Mouse (Mus musculus): ENCODE data around the gene Efnb3. TPM values are rescaled to one million over a fixed set of nuclear protein-coding genes. Genes with fewer than 3 reads are reported as not detected.

Efnb3 gene
- polyA plus RNA-seq, 1 experiment from 2014 or later, result 0.58 TPM

DNA sequence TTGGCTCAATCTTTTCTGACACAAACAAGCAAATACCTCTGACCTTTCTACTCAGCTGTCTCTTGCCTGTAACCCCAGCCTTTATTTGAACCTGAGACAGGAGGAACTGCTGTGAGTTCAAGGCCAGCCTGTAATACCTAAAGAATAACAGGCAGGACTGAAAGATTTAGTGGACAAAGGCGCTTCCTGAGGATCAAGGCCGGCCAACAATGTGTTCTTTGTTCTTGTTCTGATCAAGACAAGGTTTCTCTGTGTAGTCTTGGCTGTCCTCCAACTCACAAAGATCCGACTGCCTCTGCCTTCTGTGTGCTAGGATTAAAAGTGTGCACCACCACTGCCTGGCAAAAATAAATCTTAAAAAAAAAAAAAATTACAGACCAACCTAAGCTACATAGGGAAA, 4.4 kb upstream of the Efnb3 start:
- Histone ChIP-seq H3K4me1 (replicated peaks) (peaks cover 14% of the 10 kb centered on the region), H3K27me3 (peaks cover 31% of the 10 kb centered on the region), H3K36me3 (replicated peaks) (peaks cover 85% of the 10 kb centered on the region), H3K9me3 (replicated peaks) (no peaks in the 10 kb centered on the region), H3K27ac (replicated peaks) (no peak overlapping the region), H3K4me3 (replicated peaks) (no peak overlapping the region), H3K9ac (no peak overlapping the region), H3K4me2 (no peak overlapping the region)
- WGBS (ENCODE audit: insufficient replicate concordance), result 72% methylated on average over 3 of the region's 3 CpGs
- ATAC-seq (ENCODE audit: insufficient read depth), result no peak

GRCm38 (mm10) chr11:69563373-69563772, 3.4 kb upstream of the Efnb3 start:
- peaks cover 41% of the 10 kb centered on the region for H3K27me3 ChIP-seq
- ATAC-seq (ENCODE audit: insufficient read depth), result no peak
- no peak overlapping the region for H3K4me3 ChIP-seq (replicated peaks)
- no peaks in the 10 kb centered on the region for H3K9me3 ChIP-seq (replicated peaks)
- no peak overlapping the region for H3K4me2 ChIP-seq
- WGBS (ENCODE audit: insufficient replicate concordance), result 81% methylated on average over 13 of the region's 13 CpGs
- H3K36me3 ChIP-seq (replicated peaks), result peaks cover 77% of the 10 kb centered on the region
- no peak overlapping the region for H3K27ac ChIP-seq (replicated peaks)
- H3K4me1 ChIP-seq (replicated peaks), result peaks cover 24% of the 10 kb centered on the region
- H3K9ac ChIP-seq, result no peak overlapping the region

DNA sequence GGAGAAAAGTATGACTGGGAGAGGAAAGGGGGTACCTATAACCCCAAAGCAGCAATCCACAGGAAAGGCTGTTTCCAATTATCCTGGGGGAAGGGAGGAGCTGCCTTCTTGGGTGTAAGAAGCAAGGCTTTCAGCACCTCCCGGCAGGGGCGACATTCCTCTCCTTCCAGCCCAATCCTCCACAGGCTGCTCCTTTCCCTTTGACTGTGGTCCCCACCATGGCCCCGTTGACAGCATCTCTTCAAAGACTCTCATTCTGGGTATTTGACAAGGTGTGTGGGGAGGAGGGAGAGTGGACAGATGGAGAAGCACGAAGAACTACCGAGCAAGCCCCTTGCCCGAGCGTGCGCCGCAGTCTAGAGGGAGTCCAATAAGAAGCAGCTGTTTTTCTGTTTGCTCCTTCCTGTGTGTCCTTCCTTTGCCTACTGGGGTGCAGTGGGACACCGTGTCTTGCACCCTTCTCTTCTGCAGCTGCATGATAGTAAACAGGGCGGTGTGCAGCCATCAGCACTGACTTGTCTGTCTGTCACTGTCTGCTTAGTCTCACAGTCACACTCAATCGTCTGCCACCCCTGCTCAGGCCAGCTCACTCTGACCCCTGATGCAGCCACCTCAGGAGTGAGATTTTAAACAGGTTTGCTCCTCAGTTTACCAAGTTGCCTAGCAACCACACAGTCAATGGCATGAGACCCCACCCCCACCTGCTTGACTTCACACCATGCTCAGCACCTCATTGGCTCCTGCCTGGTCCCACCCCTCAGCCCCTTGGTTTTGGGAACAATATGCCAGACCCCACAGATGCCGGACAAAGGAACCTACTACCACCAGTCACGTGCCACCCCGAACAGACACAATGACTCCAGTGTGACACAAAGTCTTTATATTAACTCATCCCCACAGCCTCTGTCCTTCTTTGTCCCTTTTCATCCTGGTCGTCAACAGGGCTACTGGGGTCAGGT, 1.2 kb upstream of the Efnb3 start:
- Histone ChIP-seq H3K4me1 (replicated peaks) (peaks cover 24% of the 10 kb centered on the region), H3K36me3 (replicated peaks) (peaks cover 55% of the 10 kb centered on the region), H3K27me3 (peaks cover 63% of the 10 kb centered on the region), H3K4me3 (replicated peaks) (no peak overlapping the region), H3K27ac (replicated peaks) (no peak overlapping the region), H3K9ac (no peak overlapping the region), H3K4me2 (no peak overlapping the region), H3K9me3 (replicated peaks) (no peaks in the 10 kb centered on the region)
- WGBS (ENCODE audit: insufficient replicate concordance), result 72% methylated on average over 16 of the region's 16 CpGs
- ATAC-seq (ENCODE audit: insufficient read depth), result no peak

- no peak for ATAC-seq (ENCODE audit: insufficient read depth)
- H3K4me3 ChIP-seq (replicated peaks), result no peak overlapping the region
- 20% methylated on average over 5 of the region's 5 CpGs for WGBS (ENCODE audit: insufficient replicate concordance)
- peaks cover 35% of the 10 kb centered on the region for H3K36me3 ChIP-seq (replicated peaks)
- no peak overlapping the region for H3K27ac ChIP-seq (replicated peaks)
- no peak overlapping the region for H3K4me2 ChIP-seq
- peaks cover 72% of the 10 kb centered on the region for H3K27me3 ChIP-seq
- H3K9ac ChIP-seq, result no peak overlapping the region
- peaks cover 21% of the 10 kb centered on the region for H3K4me1 ChIP-seq (replicated peaks)
- H3K9me3 ChIP-seq (replicated peaks), result no peaks in the 10 kb centered on the region
These were observed 822 bp downstream of the Efnb3 start for GRCm38 (mm10) chr11:69559183-69559582.

- Histone ChIP-seq H3K4me3 (replicated peaks) (no peak overlapping the region), H3K27me3 (peaks cover 72% of the 10 kb centered on the region)
These were observed 1.2 kb downstream of the Efnb3 start for GRCm38 (mm10) chr11:69558756-69559155.

GRCm38 (mm10) chr11:69557381-69557958, 2.5 kb downstream of the Efnb3 start:
- Histone ChIP-seq H3K27me3 (peaks cover 82% of the 10 kb centered on the region), H3K9me3 (replicated peaks) (no peaks in the 10 kb centered on the region), H3K4me1 (replicated peaks) (peaks cover 20% of the 10 kb centered on the region), H3K27ac (replicated peaks) (no peak overlapping the region), H3K4me2 (no peak overlapping the region), H3K4me3 (replicated peaks) (no peak overlapping the region), H3K36me3 (replicated peaks) (peaks cover 19% of the 10 kb centered on the region), H3K9ac (no peak overlapping the region)
- WGBS (ENCODE audit: insufficient replicate concordance), result 49% methylated on average over 14 of the region's 14 CpGs
- ATAC-seq (ENCODE audit: insufficient read depth), result no peak

More at GRCm38 (mm10) chr11:69558756-69559155, 1.2 kb downstream of the Efnb3 start:
- Histone ChIP-seq H3K9ac (no peak overlapping the region), H3K4me2 (no peak overlapping the region), H3K27ac (replicated peaks) (no peak overlapping the region), H3K4me1 (replicated peaks) (peaks cover 20% of the 10 kb centered on the region), H3K36me3 (replicated peaks) (peaks cover 32% of the 10 kb centered on the region), H3K9me3 (replicated peaks) (no peaks in the 10 kb centered on the region)
- no peak for ATAC-seq (ENCODE audit: insufficient read depth)
- 8% methylated on average over 6 of the region's 6 CpGs for WGBS (ENCODE audit: insufficient replicate concordance)

DNA sequence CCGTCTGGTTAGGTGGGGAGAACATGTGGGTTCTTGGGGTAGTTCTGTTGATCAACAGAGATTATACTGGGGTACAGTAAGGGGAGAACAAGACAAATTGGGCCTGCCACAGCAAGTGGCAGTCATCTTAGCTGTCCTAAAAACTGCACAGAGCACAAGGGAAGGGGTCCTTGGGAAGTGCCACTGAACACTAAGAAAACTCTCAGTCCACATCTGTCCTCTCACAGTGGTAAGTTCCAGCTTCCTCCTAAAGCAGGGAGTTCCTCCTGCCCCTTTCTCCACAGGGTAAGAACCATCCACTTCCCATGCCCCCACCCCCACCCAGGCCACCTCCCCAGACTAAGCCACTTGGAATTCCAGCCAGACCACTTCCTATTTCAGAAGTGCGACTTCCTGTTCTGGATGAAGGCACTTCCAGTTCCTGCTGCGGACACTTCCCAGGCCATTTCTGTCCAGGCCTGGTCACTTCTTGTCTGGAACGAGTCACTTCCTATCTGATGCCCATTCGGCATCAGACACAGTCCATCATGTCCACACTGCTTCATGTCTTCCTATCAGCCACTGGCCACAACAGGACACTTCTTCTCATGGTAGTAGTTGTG, 5.4 kb downstream of the Efnb3 start:
- Histone ChIP-seq H3K4me3 (replicated peaks) (no peak overlapping the region), H3K4me1 (replicated peaks) (peaks cover 12% of the 10 kb centered on the region), H3K36me3 (replicated peaks) (no peaks in the 10 kb centered on the region), H3K27me3 (peaks cover 72% of the 10 kb centered on the region), H3K4me2 (no peak overlapping the region), H3K27ac (replicated peaks) (no peak overlapping the region), H3K9ac (no peak overlapping the region), H3K9me3 (replicated peaks) (no peaks in the 10 kb centered on the region)
- no peak for ATAC-seq (ENCODE audit: insufficient read depth)
- 47% methylated on average over 5 of the region's 5 CpGs for WGBS (ENCODE audit: insufficient replicate concordance)

DNA sequence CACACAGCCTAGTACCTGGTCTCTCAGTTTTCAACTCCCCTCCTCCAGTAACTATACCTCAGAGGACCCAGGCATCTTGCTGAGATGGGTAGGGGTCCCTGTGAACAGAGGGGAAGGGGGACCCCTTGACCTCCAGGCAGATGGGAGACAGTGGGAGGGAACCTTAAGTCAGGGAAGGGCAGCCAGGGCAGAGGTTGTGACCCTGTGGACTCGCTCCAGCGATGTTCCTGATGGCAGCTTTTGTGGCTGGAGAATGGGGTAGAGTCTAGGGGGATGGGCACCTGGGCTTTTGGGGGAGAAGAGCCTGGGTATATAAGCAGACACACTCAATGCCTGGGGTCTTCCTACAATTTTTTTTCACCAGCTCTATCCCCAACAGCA, 6.7 kb downstream of the Efnb3 start:
- peaks cover 72% of the 10 kb centered on the region for H3K27me3 ChIP-seq
- no peak overlapping the region for H3K27ac ChIP-seq (replicated peaks)
- no peaks in the 10 kb centered on the region for H3K4me1 ChIP-seq (replicated peaks)
- H3K9ac ChIP-seq, result no peak overlapping the region
- WGBS (ENCODE audit: insufficient replicate concordance), result 61% methylated on average over 2 of the region's 2 CpGs
- no peak for ATAC-seq (ENCODE audit: insufficient read depth)
- H3K9me3 ChIP-seq (replicated peaks), result no peaks in the 10 kb centered on the region
- no peak overlapping the region for H3K4me3 ChIP-seq (replicated peaks)
- H3K36me3 ChIP-seq (replicated peaks), result no peaks in the 10 kb centered on the region
- no peak overlapping the region for H3K4me2 ChIP-seq

DNA sequence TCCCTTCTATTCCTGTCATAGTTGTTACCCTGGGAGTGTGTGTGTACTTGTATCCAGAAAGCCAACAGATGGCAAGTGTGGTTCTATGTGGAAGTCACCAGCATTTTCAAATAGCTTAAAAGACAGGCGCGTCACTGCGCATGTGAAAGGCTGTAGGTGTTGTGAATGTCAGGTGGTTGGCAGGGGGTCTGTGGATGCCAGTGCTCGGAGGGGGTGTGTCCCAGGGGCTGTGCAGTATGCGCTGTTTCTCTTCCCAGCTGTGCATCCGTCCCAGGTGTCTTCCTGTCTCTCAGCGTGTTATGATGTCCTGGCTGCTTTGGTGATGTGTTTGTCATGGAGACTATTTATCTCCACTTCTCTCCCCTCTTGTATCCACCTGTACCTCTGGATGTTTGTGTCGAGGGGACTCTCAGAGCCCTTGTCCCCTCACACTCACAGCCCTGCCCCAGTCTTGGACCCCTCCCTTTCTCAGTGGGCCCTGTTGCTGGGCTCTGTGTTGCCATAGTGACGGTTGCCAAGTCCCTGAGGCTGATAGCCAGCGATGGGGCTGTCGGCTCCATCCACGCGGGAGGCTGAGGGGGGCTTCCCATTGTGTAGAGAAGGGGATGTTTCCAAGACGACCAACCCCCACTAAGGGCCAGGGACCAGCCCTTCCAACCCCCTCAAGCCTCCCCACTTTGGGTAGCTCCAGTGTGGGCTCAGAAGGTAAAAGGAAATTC, 7.2 kb downstream of the Efnb3 start:
- Histone ChIP-seq H3K9me3 (replicated peaks) (no peaks in the 10 kb centered on the region), H3K27ac (replicated peaks) (no peak overlapping the region), H3K4me2 (no peak overlapping the region), H3K27me3 (peaks cover 72% of the 10 kb centered on the region), H3K4me1 (replicated peaks) (0 out of 2 replicates have a peak, but pooled peaks cover under 1% of the 10 kb centered on the region), H3K9ac (no peak overlapping the region), H3K4me3 (replicated peaks) (no peak overlapping the region), H3K36me3 (replicated peaks) (no peaks in the 10 kb centered on the region)
- ATAC-seq (ENCODE audit: insufficient read depth), result no peak
- 44% methylated on average over 14 of the region's 14 CpGs for WGBS (ENCODE audit: insufficient replicate concordance)

- WGBS (ENCODE audit: insufficient replicate concordance), result 49% methylated on average over 4 of the region's 4 CpGs
- H3K36me3 ChIP-seq (replicated peaks), result no peaks in the 10 kb centered on the region
- H3K4me3 ChIP-seq (replicated peaks), result no peak overlapping the region
- H3K4me1 ChIP-seq (replicated peaks), result peaks cover 16% of the 10 kb centered on the region
- H3K9me3 ChIP-seq (replicated peaks), result no peaks in the 10 kb centered on the region
- H3K9ac ChIP-seq, result no peak overlapping the region
- no peak overlapping the region for H3K4me2 ChIP-seq
- H3K27me3 ChIP-seq, result peaks cover 72% of the 10 kb centered on the region
- H3K27ac ChIP-seq (replicated peaks), result no peak overlapping the region
- no peak for ATAC-seq (ENCODE audit: insufficient read depth)
These were observed 8.7 kb downstream of the Efnb3 start for GRCm38 (mm10) chr11:69551310-69551709.
